Mouse (Mus musculus): Measurements from ENCODE around the gene Kcnq1. TPM values are rescaled to one million over a fixed set of nuclear protein-coding genes. Genes with fewer than 3 reads are reported as not detected.

Kcnq1 gene
- total RNA-seq, 2 experiments from 2014 or later, result 0.89 to 1.3 TPM

Other genes with a start within 250 kb of the Kcnq1 start
- under 1 TPM; 0.49 to 0.62 TPM for gene Th, start 175.2 kb upstream of the Kcnq1 start, total RNA-seq (2021)
- under 1 TPM; 0.22 to 0.31 TPM for gene Ascl2, start 137.1 kb upstream of the Kcnq1 start, total RNA-seq (2021)
- gene Tspan32, start 101.3 kb upstream of the Kcnq1 start, total RNA-seq (2021), result not detected
- 100 to 1,000 TPM; 489 to 524 TPM for gene Cd81, start 53.6 kb upstream of the Kcnq1 start, total RNA-seq (2021)
- gene Tssc4, start 37.1 kb upstream of the Kcnq1 start, total RNA-seq (2021), result 10 to 100 TPM; 47.0 to 50.4 TPM
- gene Trpm5, start 11.7 kb upstream of the Kcnq1 start, total RNA-seq (2021), result not detected

Data from layer of hippocampus, postnatal 25 days (tissue).